Mouse (Mus musculus): ENCODE measurements around the gene Nt5dc3.

- TF ChIP-seq E2F4 (IDR thresholded peaks at IDR 0.05; ENCODE audit: insufficient read depth) (no peak), CEBPB (IDR thresholded peaks at IDR 0.05; ENCODE audit: insufficient read depth, poor library complexity, severe bottlenecking) (no peak), POLR2A (IDR thresholded peaks at IDR 0.05; ENCODE audit: insufficient read length, low read depth) (no peak), MYOG (IDR thresholded peaks at IDR 0.05; ENCODE audit: control insufficient read depth in 1 of 3, insufficient read depth in 1 of 3, insufficient read length in 2 of 3, low read depth in 2 of 3) (no peak)
Observed at GRCm38 (mm10) chr10:86762384-86762730, 16.4 kb upstream of the Nt5dc3 start.
